Mouse (Mus musculus): ENCODE measurements around the gene Ifi202b.
"Not testable (repeated sequence)": the region's sequence is repeated elsewhere in the genome, so short reads cannot be mapped to it uniquely, and the experiment has no call there.

Gene Ifi202b

DNA sequence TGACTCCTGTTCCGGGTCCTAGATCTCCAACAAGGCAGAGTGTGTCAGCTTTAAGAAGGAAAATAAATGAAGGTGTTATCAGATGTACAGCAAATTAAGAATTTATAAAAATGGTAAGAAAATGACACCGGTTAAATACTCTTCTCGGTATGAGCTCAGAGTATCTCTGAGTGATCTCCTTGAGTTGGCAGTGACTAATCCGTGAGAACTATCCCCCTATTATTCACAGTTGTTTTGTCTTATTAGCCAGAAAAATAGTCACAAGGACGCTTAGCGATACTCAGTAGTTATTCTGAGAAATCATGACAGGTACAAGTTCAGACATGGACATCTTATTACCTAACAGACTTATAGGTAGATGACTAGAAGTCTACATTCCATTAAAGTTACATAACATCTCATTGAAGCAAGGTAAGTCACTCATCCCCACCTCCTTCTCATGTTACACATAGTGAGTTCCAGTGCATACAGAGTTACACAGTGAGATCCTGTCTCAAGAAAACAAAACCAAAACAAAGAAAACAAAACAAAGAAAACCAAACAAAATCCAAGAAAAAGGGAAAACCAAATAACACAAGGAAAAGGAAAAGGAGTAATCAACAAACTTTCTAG, at the start of gene Ifi202b:
TSS of gene Ifi202b (minus strand) at position 51 of the 612 bp plus-strand sequence.
- not testable (repeated sequence) for DNase-seq

DNA sequence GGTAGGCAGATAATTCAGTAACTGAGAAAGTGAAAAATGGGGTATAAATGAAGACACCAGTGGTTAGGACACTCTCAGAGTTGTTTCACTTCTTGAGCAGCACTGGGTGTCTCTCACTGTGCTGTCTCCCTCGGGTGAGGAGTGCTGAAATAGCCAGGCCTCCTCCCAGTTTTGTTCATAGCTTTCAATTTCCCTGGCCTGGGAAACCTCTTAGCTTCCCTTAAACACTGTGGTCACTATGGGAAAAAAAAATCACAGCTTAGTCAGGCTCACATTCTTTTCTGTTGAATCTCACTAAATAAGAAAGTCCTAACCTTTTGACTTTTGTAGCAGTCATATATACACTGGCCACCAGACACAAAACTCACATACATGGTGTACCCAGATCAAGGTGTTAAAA, 49.2 kb upstream of the Ifi202b start, which contains the start of gene Ifi205:
TSS of gene Ifi205 (minus strand) at position 113 of the 400 bp plus-strand sequence.
- DNase-seq = no peak

DNA sequence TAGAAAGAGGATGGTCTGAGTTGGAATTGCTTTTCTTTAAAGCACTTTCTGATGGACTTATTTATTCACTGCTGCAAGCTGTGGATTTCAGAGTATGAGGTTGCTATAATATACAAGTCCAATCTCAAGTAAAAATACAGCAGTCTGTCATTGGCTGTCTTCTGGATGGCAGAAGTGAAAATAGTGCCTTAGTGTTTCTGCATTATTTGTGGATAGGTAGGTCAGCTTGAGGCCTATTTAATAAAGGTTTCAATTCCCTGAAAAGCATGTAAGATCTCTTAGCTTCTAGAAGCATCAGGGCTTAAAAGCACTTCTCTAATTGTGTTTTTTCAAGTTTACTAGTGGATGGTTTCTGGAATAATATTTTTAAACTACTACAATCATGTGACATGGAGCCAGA, 24.5 kb upstream of the Ifi202b start:
- DNase-seq = not testable (repeated sequence)

DNA sequence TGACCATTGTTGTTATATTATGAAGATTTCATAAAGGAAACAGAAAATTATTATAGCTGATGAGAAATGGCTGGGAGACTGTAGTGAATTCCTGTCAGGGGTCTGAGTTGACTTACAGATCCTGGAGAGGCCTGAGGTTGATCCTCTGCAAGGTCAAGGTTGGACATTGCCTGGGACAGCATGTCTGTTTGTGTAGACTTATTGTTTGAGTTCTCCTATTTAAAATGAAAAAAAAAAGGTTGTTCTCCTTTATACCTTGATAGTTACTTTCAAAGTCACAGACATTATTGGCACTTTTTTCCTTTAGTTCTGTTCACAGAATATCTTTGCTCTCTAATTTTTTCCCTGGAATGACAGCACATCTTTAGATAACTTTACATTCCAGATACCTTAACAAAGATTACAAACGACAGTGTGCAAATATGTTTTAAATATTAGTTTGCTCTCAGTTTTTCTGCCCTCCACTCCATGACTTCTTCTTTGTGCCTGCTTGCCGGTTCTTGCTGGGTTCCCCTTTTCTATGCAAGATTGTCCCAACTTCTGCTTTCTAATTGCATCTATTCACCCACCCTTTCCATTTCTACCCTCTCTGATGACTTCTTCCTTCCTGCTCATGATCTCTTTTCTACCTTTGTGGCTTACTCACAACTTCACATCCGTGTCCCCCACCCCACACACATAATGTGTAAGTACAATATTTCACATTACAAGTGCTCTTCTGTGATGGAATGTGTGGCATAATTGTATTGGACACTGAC, 22.0 kb upstream of the Ifi202b start:
- DNase-seq = not testable (repeated sequence)

DNA sequence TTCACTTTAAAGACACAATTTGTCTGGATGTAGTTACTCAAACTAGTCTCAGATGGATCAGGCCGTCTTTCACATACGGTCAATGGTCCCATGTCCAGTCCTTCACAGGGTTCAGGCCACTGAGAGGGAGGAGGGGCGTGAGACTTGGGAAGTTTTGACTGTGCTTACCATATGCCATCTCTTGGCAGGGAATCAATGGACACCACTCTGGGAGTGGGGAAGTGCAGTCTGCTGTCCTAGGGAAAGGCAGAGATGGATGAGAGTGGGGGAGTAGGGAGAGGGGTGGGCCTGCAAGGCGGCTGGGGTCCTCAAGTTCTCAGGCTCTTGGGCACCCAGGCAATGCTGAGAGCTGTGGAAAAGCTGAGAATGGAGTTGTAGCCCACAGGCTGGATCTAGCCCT, 12.5 kb upstream of the Ifi202b start:
- no peak for DNase-seq

DNA sequence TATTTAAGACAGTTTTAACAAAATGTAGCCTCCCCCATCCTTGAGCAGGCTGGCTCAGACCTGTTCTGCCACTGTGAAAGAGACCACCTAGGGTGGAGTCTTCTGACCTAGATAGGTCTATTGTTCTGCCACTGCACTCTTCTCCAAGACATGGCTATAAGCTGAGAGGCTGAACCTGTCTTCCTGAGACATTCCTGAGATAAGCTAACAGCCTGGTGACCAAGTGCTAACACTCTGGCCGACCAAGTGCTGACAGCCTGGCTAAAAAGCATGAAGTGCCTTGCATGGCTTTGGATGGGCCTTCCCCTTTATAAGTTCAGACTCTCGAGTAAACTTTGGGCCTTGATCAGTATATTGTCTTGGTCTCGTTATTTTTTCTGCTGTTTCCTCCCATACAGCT, 1.5 kb downstream of the Ifi202b start:
- not testable (repeated sequence) for DNase-seq

DNA sequence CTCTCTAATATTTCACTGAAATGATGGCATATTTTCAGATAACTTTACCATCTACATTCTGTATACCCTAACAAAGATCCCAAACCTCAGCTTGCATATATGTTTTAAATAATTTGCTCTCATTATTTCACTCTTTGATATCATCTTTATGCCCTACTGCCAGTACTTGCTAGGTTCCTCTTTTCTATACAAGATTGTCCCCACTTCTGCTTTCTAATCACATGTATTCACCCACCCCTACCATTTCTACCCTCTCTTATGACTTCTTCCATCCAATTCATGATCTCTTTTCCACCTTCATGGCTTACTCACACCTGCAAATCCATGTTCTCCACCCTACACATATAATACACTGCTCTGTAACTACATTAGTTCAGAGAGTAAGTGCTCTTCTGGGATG, 4.9 kb downstream of the Ifi202b start:
- DNase-seq = no peak

DNA sequence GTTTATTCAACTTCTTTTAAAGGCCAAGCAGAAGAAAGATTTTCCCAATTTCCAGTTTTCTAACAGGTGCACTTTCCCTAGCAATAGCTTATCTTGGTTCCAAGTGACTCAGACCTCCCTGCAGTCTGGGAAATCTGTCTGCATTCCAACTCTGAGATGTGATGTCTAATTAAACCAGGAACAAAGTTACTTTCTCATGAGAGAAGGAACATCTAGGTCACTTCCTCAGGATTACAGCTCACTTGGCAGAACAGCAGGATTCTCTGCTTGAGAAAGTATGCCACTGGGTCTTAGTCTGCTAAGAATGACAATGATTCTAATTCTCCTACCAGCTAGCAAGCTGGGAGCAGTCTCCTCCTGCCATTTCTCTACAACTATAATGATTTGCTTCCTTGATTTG, 9.4 kb downstream of the Ifi202b start:
- DNase-seq = no peak

DNA sequence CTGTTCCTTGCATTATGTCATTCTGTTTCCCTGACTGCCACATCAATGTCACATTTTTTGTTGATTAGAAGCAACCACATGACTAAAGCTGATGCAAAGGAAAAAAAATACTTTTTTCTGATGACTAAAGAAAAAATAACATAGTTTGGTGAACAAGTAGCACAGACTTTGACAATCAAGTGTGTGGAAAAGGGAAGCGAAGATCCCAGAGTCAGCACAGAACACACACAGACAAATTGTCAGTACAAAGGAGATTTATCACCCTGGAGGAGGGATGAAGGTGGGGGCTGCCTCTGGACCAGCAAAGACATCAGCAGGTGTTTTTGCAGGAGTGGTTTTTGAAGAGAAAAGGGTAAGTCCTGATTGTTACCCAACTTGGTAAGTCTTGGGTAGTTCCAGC, 21.1 kb downstream of the Ifi202b start:
- not testable (repeated sequence) for DNase-seq

DNA sequence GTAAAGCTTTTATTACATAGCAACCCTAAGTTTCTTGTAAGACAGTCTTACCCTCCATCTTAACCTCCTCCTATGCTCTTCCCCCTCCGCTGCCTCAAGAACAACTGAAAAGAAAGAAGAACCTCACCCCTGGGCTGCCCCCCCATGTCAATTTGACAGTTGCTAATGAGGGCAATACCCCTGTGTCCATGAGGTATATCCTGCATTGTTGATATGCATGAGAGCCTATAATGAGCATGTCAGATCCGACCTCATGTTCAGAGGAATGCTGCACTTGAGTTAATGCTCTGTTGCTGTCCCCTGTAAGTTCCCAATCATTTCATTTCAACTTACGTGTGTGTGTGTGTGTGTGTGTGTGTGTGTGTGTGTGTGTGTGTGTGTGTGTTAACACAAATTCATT, 22.5 kb downstream of the Ifi202b start:
- DNase-seq = not testable (repeated sequence)

DNA sequence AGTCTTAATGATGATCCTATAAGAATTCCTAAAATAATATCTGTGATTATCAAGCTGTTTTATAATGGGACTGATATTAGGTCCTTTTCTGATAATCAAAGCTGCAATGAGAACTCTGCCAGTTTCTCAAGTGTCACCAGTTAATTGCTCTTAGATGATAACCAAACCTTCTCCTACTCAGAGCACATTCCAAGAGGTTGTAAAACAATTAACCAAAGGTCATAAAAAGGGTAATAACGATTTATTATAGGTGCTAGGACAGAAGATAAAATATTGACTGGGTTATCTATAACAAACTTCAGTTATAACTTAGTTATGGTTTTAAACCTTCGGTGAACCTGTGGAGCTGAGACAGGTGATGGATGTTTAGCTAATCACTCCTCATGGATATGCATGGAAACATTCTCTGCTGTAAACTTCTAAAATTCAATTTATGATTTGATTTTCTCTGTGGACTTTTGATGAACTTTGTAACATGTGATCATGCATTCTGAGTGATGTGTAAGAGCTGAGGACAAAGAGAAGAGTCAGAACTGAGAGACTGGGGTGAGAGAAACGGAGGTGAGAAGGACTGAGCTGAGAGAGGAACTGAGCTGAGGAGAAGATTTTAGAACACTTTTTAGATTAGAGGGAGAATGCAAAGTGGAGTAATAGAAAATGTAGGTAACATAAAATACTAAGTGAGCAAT, 26.6 kb downstream of the Ifi202b start:
- DNase-seq = not testable (repeated sequence)

DNA sequence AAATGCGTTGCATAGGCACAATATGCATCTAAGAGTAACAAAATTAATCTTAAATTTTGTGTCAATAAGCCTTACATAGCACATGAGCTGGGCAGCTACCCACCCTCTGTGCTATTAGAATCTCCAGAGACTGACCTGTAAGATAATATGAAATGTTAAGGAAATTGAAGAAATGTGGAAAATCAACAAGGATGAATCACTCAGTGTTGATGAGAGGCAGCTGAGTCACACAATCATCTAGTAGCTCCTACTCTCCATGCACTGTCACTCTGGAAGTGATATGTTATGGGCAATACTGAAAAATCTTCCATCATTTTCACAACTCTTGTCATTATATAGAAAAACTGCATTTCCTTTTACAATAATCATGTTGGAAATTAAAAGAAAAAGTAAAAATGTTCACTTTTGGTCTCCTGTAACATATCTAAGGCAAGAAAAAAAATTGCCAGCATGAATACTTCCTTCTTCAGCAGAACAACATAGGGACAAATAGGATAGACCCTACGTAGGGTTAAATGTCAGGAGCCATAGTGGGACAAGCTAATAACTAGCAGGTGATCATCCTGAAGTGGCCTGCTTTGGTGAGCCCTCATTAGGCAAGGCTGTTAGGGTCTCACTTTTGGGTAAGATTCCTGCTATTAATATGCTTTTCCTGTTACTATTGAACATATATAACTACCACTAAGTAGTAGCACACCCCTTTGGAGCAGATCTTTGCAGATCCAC, 27.3 kb downstream of the Ifi202b start:
- no peak for DNase-seq

DNA sequence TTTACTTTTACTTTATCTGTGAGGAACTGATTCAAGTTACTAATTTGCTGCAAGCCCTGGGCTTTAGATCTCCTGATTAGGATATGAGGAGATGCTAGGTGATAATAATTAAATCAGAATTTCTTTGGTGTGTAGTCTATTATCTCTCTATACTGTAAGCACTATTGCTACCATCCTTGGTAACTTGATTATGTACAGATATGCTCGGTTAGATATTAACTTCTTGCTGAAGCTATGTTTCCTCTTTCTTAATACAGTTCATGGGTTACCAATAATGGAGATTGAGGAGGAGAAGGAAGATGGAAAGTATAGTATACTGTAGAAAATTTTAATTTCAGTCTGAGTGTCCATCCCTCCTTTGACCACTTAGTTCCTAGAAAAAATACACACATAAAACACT, 29.0 kb downstream of the Ifi202b start:
- DNase-seq = no peak

DNA sequence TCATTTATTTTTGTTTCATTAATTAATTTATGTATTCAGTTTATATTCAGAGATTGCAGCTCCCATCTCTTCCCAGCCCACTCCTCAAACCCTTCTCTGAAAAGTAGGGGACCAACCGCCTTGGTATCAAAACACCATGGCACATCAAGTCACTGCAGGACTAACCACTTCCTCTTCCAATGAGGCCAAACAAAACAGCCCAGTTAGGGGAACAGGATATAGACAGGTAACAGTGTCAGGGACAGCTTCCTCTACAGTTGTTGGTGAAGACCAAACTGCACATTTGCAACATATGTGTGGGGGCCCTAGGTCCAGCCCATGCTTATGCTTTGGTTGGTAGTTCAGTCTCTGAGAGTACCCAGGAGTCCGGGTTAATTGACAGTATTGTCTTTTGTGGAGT, 33.5 kb downstream of the Ifi202b start:
- DNase-seq = not testable (repeated sequence)

DNA sequence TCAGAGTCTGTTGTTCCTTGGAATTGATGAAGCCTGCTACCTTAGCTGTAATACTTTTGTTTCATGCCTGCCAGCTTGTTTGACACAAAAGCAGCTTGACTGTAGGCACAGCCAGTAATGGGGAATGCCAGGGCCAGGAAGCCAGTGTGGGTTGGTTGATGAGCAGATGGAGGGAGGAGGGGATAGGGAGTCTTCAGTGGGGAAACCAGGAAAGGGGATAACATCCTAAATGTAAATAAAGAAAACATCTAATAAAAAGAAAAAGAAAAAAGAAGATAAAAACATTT, 39.8 kb downstream of the Ifi202b start:
- not testable (repeated sequence) for DNase-seq

DNA sequence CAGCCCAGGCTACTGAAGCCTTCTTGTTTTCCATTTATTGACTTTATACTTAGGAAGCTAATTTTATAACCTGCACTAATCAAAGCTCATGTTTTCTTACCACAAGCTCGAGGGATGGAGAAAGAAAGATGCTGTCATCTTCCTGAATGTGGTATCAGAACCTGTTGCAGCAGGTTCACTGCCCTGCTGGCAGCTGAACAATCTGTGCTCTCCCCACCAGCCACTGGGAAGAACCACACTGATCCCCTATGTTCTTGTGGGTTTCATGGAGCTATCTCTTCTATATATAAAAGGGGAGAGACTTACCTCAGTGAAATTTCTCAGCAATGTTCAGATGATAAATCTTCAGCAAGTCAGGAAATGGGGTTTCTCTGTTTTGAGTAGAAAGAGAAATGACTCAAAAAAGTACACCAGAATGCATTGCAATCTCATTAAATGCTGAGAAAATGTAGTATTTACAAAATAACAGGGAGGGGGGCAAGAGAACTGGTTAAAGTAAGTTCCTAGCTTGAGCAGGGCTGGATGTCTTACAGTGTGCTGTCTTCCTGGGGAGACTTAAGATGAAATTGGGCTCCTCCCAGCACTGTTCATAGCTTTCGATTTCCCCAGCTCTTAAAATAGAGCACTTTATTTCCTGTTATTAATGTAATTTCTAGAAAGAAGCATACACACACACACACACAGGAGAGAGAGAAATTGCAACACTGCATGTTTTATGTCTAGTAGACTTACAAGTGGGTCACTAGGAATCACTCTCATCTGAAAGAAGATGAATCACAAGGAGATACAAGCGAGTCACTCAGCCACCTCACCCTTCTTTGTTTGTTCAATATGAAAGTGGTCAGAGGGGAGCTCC, 40.4 kb downstream of the Ifi202b start, which contains the start of the genes Mndal and Ifi203:
TSS of gene Mndal (minus strand) at position 568 of the 856 bp plus-strand sequence.
TSS of gene Ifi203 (minus strand) at position 749 of the 856 bp plus-strand sequence.
- DNase-seq = not testable (repeated sequence)

DNA sequence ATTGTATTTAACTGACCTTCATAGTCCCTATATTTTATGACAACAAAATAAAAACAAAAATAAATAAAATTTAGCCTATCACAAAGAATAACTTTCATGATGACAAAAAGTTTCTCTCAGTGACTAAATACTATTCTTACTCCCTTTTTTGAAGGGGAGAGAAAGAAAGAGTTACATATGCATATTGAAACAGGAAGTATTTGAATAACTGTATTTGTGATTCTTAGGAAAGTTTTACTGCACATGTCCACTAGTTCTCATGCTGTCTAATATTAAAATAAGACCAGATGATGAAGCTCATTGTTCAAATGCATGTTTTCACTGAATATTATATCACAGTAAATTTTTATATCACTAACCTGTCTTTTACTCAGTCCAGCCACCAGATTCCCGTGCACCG, 41.0 kb downstream of the Ifi202b start:
- not testable (repeated sequence) for DNase-seq

DNA sequence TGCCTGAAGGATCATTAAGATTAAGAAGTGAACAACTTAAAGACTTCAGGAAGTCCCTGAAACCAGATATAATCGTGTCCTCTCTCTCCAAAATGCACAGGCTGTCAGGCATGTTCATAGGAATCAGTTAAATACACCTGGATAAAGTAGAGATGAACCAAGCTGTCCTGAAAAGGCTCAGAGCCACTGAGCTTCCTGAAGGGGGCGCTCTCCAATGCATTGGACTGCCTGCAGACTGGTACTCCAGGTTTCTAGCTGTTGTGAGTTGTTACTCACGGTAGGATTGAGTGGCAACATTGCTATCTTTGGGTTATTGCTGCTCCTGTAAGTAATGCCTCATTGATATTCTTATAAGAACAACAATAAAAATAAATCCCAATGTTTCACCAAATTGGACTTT, 63.3 kb downstream of the Ifi202b start:
- DNase-seq = not testable (repeated sequence)

DNA sequence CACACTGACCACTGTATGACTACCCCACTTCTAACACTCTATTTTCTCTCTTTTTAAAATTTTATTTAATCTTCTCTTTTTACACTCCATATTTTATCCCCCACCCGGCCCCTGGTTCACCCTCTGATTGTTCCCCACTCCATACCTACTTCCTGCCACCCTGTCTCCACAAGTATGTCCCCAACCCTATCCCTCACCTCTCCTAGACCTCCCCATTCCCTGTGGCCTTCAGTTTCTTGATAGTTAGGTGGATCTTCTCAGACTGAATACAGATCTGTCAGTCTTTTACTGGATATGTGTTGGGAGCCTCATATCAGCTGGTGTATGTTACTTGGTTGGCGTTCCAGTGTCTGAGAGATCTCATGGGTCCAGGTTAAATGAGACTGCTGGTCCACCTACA, 68.0 kb downstream of the Ifi202b start:
- DNase-seq = no peak

DNA sequence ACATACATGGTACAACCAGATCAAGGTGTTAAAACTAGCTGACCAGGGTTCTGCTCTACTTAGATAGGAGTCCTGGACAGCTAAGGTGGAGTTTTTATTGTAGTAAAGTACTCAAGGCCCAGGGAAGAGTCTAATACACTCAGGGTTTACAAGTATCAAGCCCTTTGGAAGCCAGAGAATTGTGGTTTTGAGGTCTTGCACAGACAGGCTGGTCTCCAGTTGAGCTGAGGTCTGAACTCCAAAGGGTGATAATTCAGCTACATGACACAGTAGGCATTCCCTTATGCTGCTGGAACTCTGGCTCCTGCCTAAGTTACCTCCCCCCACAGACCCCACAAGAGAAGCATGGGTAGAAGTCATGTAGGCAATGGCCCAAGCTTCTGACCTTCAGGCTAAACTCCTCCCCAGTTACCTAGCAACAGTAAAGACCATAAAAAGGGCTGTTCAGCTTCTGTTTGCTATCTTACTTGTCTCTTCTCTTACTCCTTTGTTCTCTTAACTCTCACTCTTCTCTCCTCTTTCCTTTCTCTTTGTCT, 69.2 kb downstream of the Ifi202b start:
- not testable (repeated sequence) for DNase-seq

Data from right cerebral cortex, postnatal 4 days (tissue).